Mouse (Mus musculus) liver, embryonic 14.5 days (tissue): ENCODE data around the gene Snx32. TPM values are rescaled to one million over a fixed set of nuclear protein-coding genes. Genes with fewer than 3 reads are reported as not detected.
A peak's percentile ranks its signal among the peaks of the same experiment; 100 is the strongest.

Experiments used
- ATAC-seq: fragments of 200-750 bp; cut with Nextera tagmentation; 2 replicates; pipeline ENCODE4 v1.8.0; 2017; ENCODE audit warnings: moderate number of reproducible peaks, mild to moderate bottlenecking, moderate library complexity; ENCODE audit not compliant: insufficient read depth
- DNase-seq, 3 experiments: peaks; one replicate each; pipeline ENCODE4 v3.0.0-alpha.2; 2012 to 2013; ENCODE audit warnings: low read depth in 3 of 3, low spot score in 3 of 3
- H3K27ac ChIP-seq: fragments of 300-500 bp; sonication (generic); 2 replicates; pipeline ENCODE4 v1.5.1; 2014; ENCODE audit warnings: moderate library complexity, mild to moderate bottlenecking, control low read depth, inconsistent platforms
- H3K27me3 ChIP-seq: fragments of 300-500 bp; sonication (generic); 2 replicates; pipeline ENCODE4 v1.6.1; 2014; ENCODE audit warnings: mild to moderate bottlenecking, low read length, moderate library complexity; ENCODE audit not compliant: control insufficient read depth, insufficient read depth
- H3K36me3 ChIP-seq: fragments of 300-500 bp; sonication (generic); replicated peaks from 2 replicates; pipeline ENCODE4 v1.6.1; 2014; ENCODE audit warnings: low read depth; ENCODE audit not compliant: control insufficient read depth, insufficient read depth
- H3K4me1 ChIP-seq, 2 experiments: fragments of 200-500 bp in 1 of 2; fragments of 300-500 bp in 1 of 2; sonication (generic) in 1 of 2; replicated peaks; 2 replicates each; pipeline ENCODE4 v1.6.1; 2012 to 2014; ENCODE audit warnings: antibody characterized with exemption in 1 of 2, inconsistent platforms in 1 of 2, low read length in 1 of 2; ENCODE audit not compliant: control insufficient read depth in 2 of 2, insufficient read depth in 2 of 2
- H3K4me2 ChIP-seq: fragments of 300-500 bp; sonication (generic); 2 replicates; pipeline ENCODE4 v1.6.1; 2014; ENCODE audit warnings: low read depth, mild to moderate bottlenecking, control low read depth, moderate library complexity
- H3K4me3 ChIP-seq, 2 experiments: fragments of 200-500 bp in 1 of 2; fragments of 300-500 bp in 1 of 2; sonication (generic) in 1 of 2; 2 replicates each; pipeline ENCODE4 v1.5.1; 2012 to 2014; ENCODE audit warnings: low read depth in 2 of 2, low read length in 2 of 2, mild to moderate bottlenecking in 2 of 2, control low read depth in 1 of 2, inconsistent platforms in 1 of 2, moderate library complexity in 1 of 2; ENCODE audit not compliant: insufficient read depth in 1 of 2
- H3K9ac ChIP-seq: fragments of 300-500 bp; sonication (generic); replicated peaks from 2 replicates; pipeline ENCODE4 v1.6.1; 2014; ENCODE audit warnings: mild to moderate bottlenecking, control low read depth, moderate library complexity
- H3K9me3 ChIP-seq: fragments of 300-500 bp; sonication (generic); 2 replicates; pipeline ENCODE4 v1.6.1; 2016; ENCODE audit warnings: low read length, mixed read lengths; ENCODE audit not compliant: control insufficient read depth
- CTCF ChIP-seq: IDR thresholded peaks from 2 replicates; pipeline ENCODE4 v1.5.1; 2016; ENCODE audit warnings: antibody characterized with exemption, low read depth, control low read depth
- EP300 ChIP-seq: IDR thresholded peaks from 2 replicates; pipeline ENCODE4 v1.6.1; 2016; ENCODE audit warnings: antibody characterized with exemption, low read depth
- WGBS: fragments of 180-500 bp; shearing (Covaris S2); extraction: QIAGEN DNeasy Blood & Tissue Kit; methylation state at CpG from one replicate; pipeline ENCODE4 v1.1.7; 2014; ENCODE audit not compliant: insufficient replicate concordance; 5-methylcytosine and 5-hydroxymethylcytosine counted together
- polyA plus RNA-seq, 2 experiments: library from polyadenylated mRNA; depleted of rRNA in 1 of 2; stranded (reverse) in 1 of 2; unstranded in 1 of 2; fragments of >200 nt; fragmentation: Nextera tagmentation in 1 of 2; extraction: Ambion mirVana in 1 of 2; gene quantifications; 2 replicates each; pipeline versions ENCODE4 v1.2.1 to v1.2.3; 2012 to 2014

Gene Snx32
- polyA plus RNA-seq, 2 experiments, result 4.7 to 9.0 TPM

- Histone ChIP-seq H3K4me2 (peak within 1 kb of the TSS; percentile 90), H3K9ac (peak within 1 kb of the TSS; percentile 77), H3K4me3 (peak within 1 kb of the TSS; percentile 77 to 99), H3K27ac (peak within 1 kb of the TSS; percentile 45), H3K4me1 (peaks cover 19 to 20% of the 10 kb centered on the region in 2 experiments), H3K27me3 (no peaks in the 10 kb centered on the region), H3K36me3 (no peaks in the 10 kb centered on the region; the same call in 1 of the 2 replicates), H3K9me3 (no peaks in the 10 kb centered on the region)
- peak; percentile 63 for ATAC-seq
- under 1% methylated on average over 32 of the region's 32 CpGs for WGBS
- TF ChIP-seq EP300, result no peak
- no peak for TF ChIP-seq CTCF
- peak; percentile 71 to 75 (median 72) for DNase-seq
These were observed 49.9 kb downstream of the Snx32 start, which contains the start of gene Fibp for GRCm38 (mm10) chr19:5460465-5460911. TSS of gene Fibp (plus strand) at chr19:5460615.

DNA sequence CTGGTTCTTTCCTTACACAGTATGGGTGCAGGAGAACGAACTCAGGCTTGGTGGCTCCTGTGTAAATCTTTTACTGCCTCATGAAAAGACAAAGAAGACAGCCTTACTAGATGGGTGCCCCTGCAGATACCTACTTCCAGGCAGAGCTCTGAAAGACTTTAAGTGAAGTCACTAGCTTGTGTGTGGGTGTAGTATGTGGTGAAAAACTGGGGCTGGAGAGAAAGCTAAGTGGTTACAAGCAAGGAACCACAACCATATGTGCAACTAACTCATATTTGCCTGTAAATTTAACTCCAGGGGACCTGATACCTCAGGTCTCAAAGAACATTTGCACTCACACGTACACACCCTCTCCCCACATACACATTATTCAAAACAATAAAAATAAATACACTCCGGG lies 50.4 kb downstream of the Snx32 start:
- WGBS, result 24% methylated on average over 3 of the region's 3 CpGs
- ATAC-seq (no peak), DNase-seq (no peak)
- H3K9me3 ChIP-seq, result no peaks in the 10 kb centered on the region
- peak overlapping the region in 1 of 2 experiments; percentile 77; a peak in 3 of 4 replicates for H3K4me3 ChIP-seq
- H3K4me1 ChIP-seq, result peaks cover 19 to 22% of the 10 kb centered on the region in 2 experiments
- no peaks in the 10 kb centered on the region; the same call in 1 of the 2 replicates for H3K36me3 ChIP-seq
- H3K9ac ChIP-seq, result peak overlapping the region; percentile 77
- H3K27ac ChIP-seq, result no peak overlapping the region
- no peaks in the 10 kb centered on the region for H3K27me3 ChIP-seq
- TF ChIP-seq CTCF (no peak), EP300 (no peak)
- H3K4me2 ChIP-seq, result peak overlapping the region; percentile 90

GRCm38 (mm10) chr19:5459019-5459418 lies 51.3 kb downstream of the Snx32 start:
- Histone ChIP-seq H3K36me3 (no peaks in the 10 kb centered on the region; the same call in 1 of the 2 replicates), H3K9ac (no peak overlapping the region), H3K4me2 (no peak overlapping the region), H3K27ac (no peak overlapping the region), H3K4me1 (peaks cover 19 to 22% of the 10 kb centered on the region in 2 experiments), H3K4me3 (no peak overlapping the region), H3K27me3 (no peaks in the 10 kb centered on the region), H3K9me3 (no peaks in the 10 kb centered on the region)
- no peak for TF ChIP-seq EP300
- no peak for TF ChIP-seq CTCF
- 55% methylated on average over 7 of the region's 7 CpGs for WGBS
- no peak for DNase-seq
- no peak for ATAC-seq

- peak within 1 kb of the TSS; percentile 15 for H3K27ac ChIP-seq
- DNase-seq (no peak), ATAC-seq (0 out of 2 replicates have a peak, but pooled peaks have one; percentile 2)
- 18% methylated on average over 14 of the region's 14 CpGs for WGBS
- H3K27me3 ChIP-seq, result no peaks in the 10 kb centered on the region
- H3K4me3 ChIP-seq, result peak within 1 kb of the TSS; percentile 68 to 69
- peak within 1 kb of the TSS; percentile 67 for H3K9ac ChIP-seq
- H3K9me3 ChIP-seq, result no peaks in the 10 kb centered on the region
- no peaks in the 10 kb centered on the region for H3K36me3 ChIP-seq
- H3K4me1 ChIP-seq, result peaks cover 19 to 22% of the 10 kb centered on the region in 2 experiments
- TF ChIP-seq EP300 (no peak), CTCF (no peak)
- peak within 1 kb of the TSS; percentile 77 for H3K4me2 ChIP-seq
These were observed 52.4 kb downstream of the Snx32 start, which contains the start of gene Ccdc85b for GRCm38 (mm10) chr19:5457746-5458442. TSS of gene Ccdc85b (minus strand) at chr19:5457894.

GRCm38 (mm10) chr19:5456922-5457745 lies 53.2 kb downstream of the Snx32 start:
- WGBS, result under 1% methylated on average over 70 of the region's 70 CpGs
- ATAC-seq (peak; percentile 87), DNase-seq (peak; percentile 80 to 83 (median 80))
- no peaks in the 10 kb centered on the region for H3K27me3 ChIP-seq
- TF ChIP-seq EP300 (no peak), CTCF (peak; percentile 5; the same call in 1 of the 2 replicates)
- H3K9me3 ChIP-seq, result no peaks in the 10 kb centered on the region
- H3K9ac ChIP-seq, result peak overlapping the region; percentile 67
- peak overlapping the region; percentile 68 to 69 for H3K4me3 ChIP-seq
- H3K27ac ChIP-seq, result peak overlapping the region; percentile 15
- H3K4me1 ChIP-seq, result peaks cover 19 to 22% of the 10 kb centered on the region in 2 experiments
- no peaks in the 10 kb centered on the region for H3K36me3 ChIP-seq
- H3K4me2 ChIP-seq, result peak overlapping the region; percentile 77
